Mouse (Mus musculus) small intestine, adult 2 months (tissue): Measurements from ENCODE around the gene Abca2. TPM values are rescaled to one million over a fixed set of nuclear protein-coding genes. Genes with fewer than 3 reads are reported as not detected.
"Not testable (repeated sequence)": the region's sequence is repeated elsewhere in the genome, so short reads cannot be mapped to it uniquely, and the experiment has no call there.

Source experiments
- H3K27ac ChIP-seq: fragments of 200-500 bp; 2 replicates; pipeline ENCODE4 v1.5.1; 2012; ENCODE audit warnings: low read depth, low read length, control low read depth, inconsistent platforms; ENCODE audit not compliant: insufficient read depth
- H3K27me3 ChIP-seq: fragments of 200-500 bp; 2 replicates; pipeline ENCODE4 v1.6.1; 2012; ENCODE audit warnings: mild to moderate bottlenecking, moderate library complexity, low read length, inconsistent platforms; ENCODE audit not compliant: control insufficient read depth, insufficient read depth
- H3K36me3 ChIP-seq: fragments of 200-500 bp; 2 replicates; pipeline ENCODE4 v1.6.1; 2012; ENCODE audit warnings: mild to moderate bottlenecking, low read length, control low read depth, inconsistent platforms; ENCODE audit not compliant: control insufficient read depth, insufficient read depth
- H3K4me1 ChIP-seq: fragments of 200-500 bp; 2 replicates; pipeline ENCODE4 v1.6.1; 2012; ENCODE audit warnings: low read length, inconsistent platforms, mixed read lengths; ENCODE audit not compliant: control insufficient read depth, insufficient read depth, insufficient read length
- H3K4me3 ChIP-seq: fragments of 200-500 bp; 2 replicates; pipeline ENCODE4 v1.5.1; 2012; ENCODE audit warnings: low read depth, mild to moderate bottlenecking, control low read depth, inconsistent platforms, low read length, moderate library complexity
- CTCF ChIP-seq: fragments of 200-500 bp; IDR thresholded peaks from 2 replicates; pipeline ENCODE4 v1.5.1; 2012; ENCODE audit warnings: low read depth, mild to moderate bottlenecking, control low read depth, inconsistent platforms, low read length, moderate library complexity, mixed read lengths; ENCODE audit not compliant: insufficient replicate concordance, insufficient read length; ENCODE audit errors: extremely low read depth
- POLR2A ChIP-seq: fragments of 200-500 bp; IDR thresholded peaks from 2 replicates; pipeline ENCODE4 v1.6.1; 2012; ENCODE audit warnings: low read depth, mild to moderate bottlenecking, control low read depth, inconsistent platforms, low read length, moderate library complexity
- WGBS: fragments of 180-500 bp; shearing (Covaris S2); methylation state at CpG from one replicate; pipeline ENCODE4 v1.1.7; 2018; 5-methylcytosine and 5-hydroxymethylcytosine counted together
- polyA plus RNA-seq: library from polyadenylated mRNA; depleted of rRNA; stranded (reverse); fragments of >200 nt; gene quantifications from 2 replicates; pipeline ENCODE4 v1.2.3, GENCODE M21; 2012

The Abca2 gene
- polyA plus RNA-seq, 1 experiment: 15.0 TPM

- Histone ChIP-seq H3K4me3 (no peak overlapping the region), H3K27ac (no peak overlapping the region), H3K4me1 (no peaks in the 10 kb centered on the region), H3K27me3 (no peaks in the 10 kb centered on the region), H3K36me3 (peaks cover 9% of the 10 kb centered on the region)
- WGBS: 86% methylated on average over 10 of the region's 10 CpGs
- TF ChIP-seq CTCF (no peak), POLR2A (no peak)
Measured at GRCm38 (mm10) chr2:25408908-25409307, 19.6 kb upstream of the Abca2 start.

GRCm38 (mm10) chr2:25413436-25413835, 15.1 kb upstream of the Abca2 start:
- not testable (repeated sequence) for H3K36me3 ChIP-seq, H3K4me1 ChIP-seq, H3K27ac ChIP-seq, H3K27me3 ChIP-seq, H3K4me3 ChIP-seq

GRCm38 (mm10) chr2:25417426-25417825, 11.1 kb upstream of the Abca2 start:
- 32% methylated on average over 3 of the region's 3 CpGs for WGBS
- peaks cover 9% of the 10 kb centered on the region; the same call in 1 of the 2 replicates for H3K4me1 ChIP-seq
- H3K27me3 ChIP-seq: no peaks in the 10 kb centered on the region
- H3K27ac ChIP-seq: no peak overlapping the region
- TF ChIP-seq CTCF (no peak), POLR2A (no peak)
- no peak overlapping the region for H3K4me3 ChIP-seq
- H3K36me3 ChIP-seq: no peaks in the 10 kb centered on the region

GRCm38 (mm10) chr2:25421896-25422295, 6.6 kb upstream of the Abca2 start:
- H3K36me3 ChIP-seq: no peaks in the 10 kb centered on the region
- TF ChIP-seq POLR2A (no peak), CTCF (peak; percentile 65; the same call in 1 of the 2 replicates)
- no peaks in the 10 kb centered on the region for H3K27me3 ChIP-seq
- WGBS: 28% methylated on average over 3 of the region's 3 CpGs
- no peak overlapping the region for H3K4me3 ChIP-seq
- peaks cover 17% of the 10 kb centered on the region for H3K4me1 ChIP-seq
- H3K27ac ChIP-seq: no peak overlapping the region

DNA sequence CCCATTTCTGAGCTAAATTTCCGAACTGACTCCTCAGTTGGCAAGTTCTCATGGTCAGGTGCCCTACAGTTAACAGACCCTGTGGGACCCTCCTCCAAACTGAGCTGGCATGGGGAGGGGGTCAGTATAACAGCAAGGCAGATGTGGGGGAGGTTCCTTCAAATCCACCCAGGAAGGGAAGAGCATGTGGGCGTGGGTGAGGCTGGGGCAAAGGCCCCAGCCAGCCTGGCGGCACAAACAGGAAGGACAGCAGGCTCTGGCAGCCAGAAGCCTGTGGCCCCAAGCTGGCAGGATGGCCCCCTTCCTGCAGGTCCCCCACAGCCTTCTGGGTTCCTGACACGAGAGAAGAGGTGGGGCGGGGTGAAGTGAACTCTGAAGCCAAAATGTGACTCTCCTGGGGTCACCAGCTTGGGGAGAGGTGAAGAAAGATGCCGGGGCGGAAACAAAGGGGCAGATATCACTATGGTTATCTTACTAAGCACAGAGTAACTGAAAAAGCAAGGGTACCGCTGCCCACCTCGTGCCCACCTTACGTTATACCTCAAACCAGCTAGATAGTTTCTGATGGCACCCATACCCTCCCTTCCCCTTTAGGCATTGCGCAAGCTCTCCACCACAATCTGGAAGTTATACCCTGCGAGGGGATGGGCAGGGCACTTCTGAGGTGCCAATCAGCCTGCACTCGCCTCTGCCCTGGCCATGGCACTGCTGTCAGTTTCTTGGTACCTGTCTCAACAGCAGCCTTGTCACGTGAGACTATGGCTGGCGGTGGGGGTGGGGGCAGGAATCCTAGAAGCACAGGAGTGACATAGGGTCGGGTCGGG, 5.7 kb upstream of the Abca2 start, which contains the start of gene Fut7:
TSS of gene Fut7 (plus strand) at position 681 of the 824 bp plus-strand sequence.
- no peaks in the 10 kb centered on the region for H3K27me3 ChIP-seq
- no peaks in the 10 kb centered on the region for H3K36me3 ChIP-seq
- TF ChIP-seq CTCF (no peak), POLR2A (no peak)
- no peak within 1 kb of the TSS for H3K27ac ChIP-seq
- H3K4me3 ChIP-seq: no peak within 1 kb of the TSS
- WGBS: 40% methylated on average over 17 of the region's 17 CpGs
- H3K4me1 ChIP-seq: peaks cover 14% of the 10 kb centered on the region

DNA sequence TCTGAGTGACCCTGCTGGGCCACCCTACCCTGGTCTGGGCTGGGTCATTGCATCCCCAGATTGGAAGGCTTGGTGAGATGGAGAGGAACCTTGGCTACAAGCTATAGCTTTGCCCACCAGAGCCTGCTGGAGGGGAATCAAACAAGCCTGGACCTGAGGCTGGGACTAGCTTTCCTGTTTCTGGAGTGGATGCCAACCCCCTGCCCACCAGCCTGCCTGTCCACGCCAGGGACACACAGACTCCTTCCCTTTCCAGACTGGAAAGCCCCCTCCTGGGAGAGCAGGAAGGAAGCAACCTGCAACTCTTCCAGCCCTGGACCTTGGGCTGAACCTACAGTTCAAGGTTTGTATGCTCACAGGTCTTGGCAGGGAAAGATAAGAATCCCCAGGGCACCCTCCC, 4.9 kb upstream of the Abca2 start:
- Histone ChIP-seq H3K27ac (no peak overlapping the region), H3K27me3 (no peaks in the 10 kb centered on the region), H3K4me1 (peaks cover 14% of the 10 kb centered on the region), H3K36me3 (no peaks in the 10 kb centered on the region), H3K4me3 (no peak overlapping the region)
- TF ChIP-seq CTCF (no peak), POLR2A (no peak)
- WGBS: 68% methylated on average over 1 of the region's 1 CpGs

DNA sequence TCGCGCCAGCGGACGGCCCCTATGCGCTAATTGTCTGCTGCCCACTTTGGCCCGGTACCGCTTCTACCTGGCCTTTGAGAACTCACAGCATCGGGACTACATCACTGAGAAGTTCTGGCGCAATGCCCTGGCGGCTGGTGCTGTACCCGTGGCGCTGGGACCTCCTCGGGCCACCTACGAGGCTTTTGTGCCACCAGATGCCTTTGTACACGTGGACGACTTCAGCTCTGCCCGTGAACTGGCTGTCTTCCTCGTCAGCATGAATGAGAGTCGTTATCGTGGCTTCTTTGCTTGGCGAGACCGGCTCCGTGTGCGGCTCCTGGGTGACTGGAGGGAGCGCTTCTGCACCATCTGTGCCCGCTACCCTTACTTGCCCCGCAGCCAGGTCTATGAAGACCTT, 3.0 kb upstream of the Abca2 start:
- 64% methylated on average over 27 of the region's 27 CpGs for WGBS
- H3K27ac ChIP-seq: no peak overlapping the region
- no peaks in the 10 kb centered on the region for H3K36me3 ChIP-seq
- no peaks in the 10 kb centered on the region for H3K27me3 ChIP-seq
- H3K4me1 ChIP-seq: peaks cover 14% of the 10 kb centered on the region
- no peak overlapping the region for H3K4me3 ChIP-seq
- no peak for TF ChIP-seq POLR2A
- TF ChIP-seq CTCF: no peak
